Mouse (Mus musculus): ENCODE measurements around the gene Grin2c.

GRCm38 (mm10) chr11:115276780-115277603 is 9.9 kb upstream of the Grin2c start, which contains the start of gene Fdxr:
- TF ChIP-seq CTCF (IDR thresholded peaks at IDR 0.05; ENCODE audit: insufficient read depth, low read length) (no peak), POLR2A (IDR thresholded peaks at IDR 0.05; ENCODE audit: borderline replicate concordance, extremely low read depth, low read depth, low read length) (peak; percentile 98)
